Mouse (Mus musculus): ENCODE data around the gene Cdyl2. TPM values are rescaled to one million over a fixed set of nuclear protein-coding genes. Genes with fewer than 3 reads are reported as not detected.

Cdyl2 gene
- total RNA-seq, 2 experiments from 2014 or later = 8.8 TPM

GRCm38 (mm10) chr8:116721451-116721850, 11.3 kb downstream of the Cdyl2 start:
- no peak for TF ChIP-seq CTCF (conservative IDR thresholded peaks at IDR 0.05)
- no peak overlapping the region for H3K27ac ChIP-seq
- no peak for DNase-seq (ENCODE audit: low spot score in 2 of 2)
- H3K4me3 ChIP-seq = no peak overlapping the region

- Histone ChIP-seq H3K4me3 (no peak overlapping the region), H3K27ac (no peak overlapping the region)
- TF ChIP-seq CTCF (conservative IDR thresholded peaks at IDR 0.05) = no peak
- DNase-seq (ENCODE audit: low spot score in 2 of 2) = no peak
These were observed 25.3 kb downstream of the Cdyl2 start for GRCm38 (mm10) chr8:116707496-116707895.

GRCm38 (mm10) chr8:116702501-116702900, 30.3 kb downstream of the Cdyl2 start:
- Histone ChIP-seq H3K4me3 (no peak overlapping the region), H3K27ac (no peak overlapping the region)
- no peak for DNase-seq (ENCODE audit: low spot score in 2 of 2)
- TF ChIP-seq CTCF (conservative IDR thresholded peaks at IDR 0.05) = peak; percentile 30

- Histone ChIP-seq H3K27ac (no peak overlapping the region), H3K4me3 (no peak overlapping the region)
- DNase-seq (ENCODE audit: low spot score in 2 of 2) = no peak
- TF ChIP-seq CTCF (conservative IDR thresholded peaks at IDR 0.05) = no peak
These were observed 39.9 kb downstream of the Cdyl2 start for GRCm38 (mm10) chr8:116692931-116693330.

GRCm38 (mm10) chr8:116689741-116690140, 43.0 kb downstream of the Cdyl2 start:
- no peak for TF ChIP-seq CTCF (conservative IDR thresholded peaks at IDR 0.05)
- Histone ChIP-seq H3K4me3 (no peak overlapping the region), H3K27ac (no peak overlapping the region)
- no peak for DNase-seq (ENCODE audit: low spot score in 2 of 2)

GRCm38 (mm10) chr8:116676174-116676573, 56.6 kb downstream of the Cdyl2 start:
- DNase-seq (ENCODE audit: low spot score in 2 of 2) = no peak
- Histone ChIP-seq H3K27ac (no peak overlapping the region), H3K4me3 (no peak overlapping the region)
- TF ChIP-seq CTCF (conservative IDR thresholded peaks at IDR 0.05) = no peak

GRCm38 (mm10) chr8:116673966-116674805, 58.6 kb downstream of the Cdyl2 start:
- DNase-seq (ENCODE audit: low spot score in 2 of 2) = peak in 1 of 2 experiments; percentile 26
- Histone ChIP-seq H3K27ac (no peak overlapping the region), H3K4me3 (no peak overlapping the region)
- no peak for TF ChIP-seq CTCF (conservative IDR thresholded peaks at IDR 0.05)

GRCm38 (mm10) chr8:116673493-116673892, 59.3 kb downstream of the Cdyl2 start:
- H3K27ac ChIP-seq = no peak overlapping the region
- no peak for DNase-seq (ENCODE audit: low spot score in 2 of 2)
- no peak overlapping the region for H3K4me3 ChIP-seq
- TF ChIP-seq CTCF (conservative IDR thresholded peaks at IDR 0.05) = no peak

- no peak for TF ChIP-seq CTCF (conservative IDR thresholded peaks at IDR 0.05)
- H3K27ac ChIP-seq = no peak overlapping the region
- no peak for DNase-seq (ENCODE audit: low spot score in 2 of 2)
- no peak overlapping the region for H3K4me3 ChIP-seq
These were observed 59.7 kb downstream of the Cdyl2 start for GRCm38 (mm10) chr8:116673052-116673451.

GRCm38 (mm10) chr8:116671543-116671942, 61.2 kb downstream of the Cdyl2 start:
- H3K4me3 ChIP-seq = no peak overlapping the region
- peak; percentile 62 for TF ChIP-seq CTCF (conservative IDR thresholded peaks at IDR 0.05)
- DNase-seq (ENCODE audit: low spot score in 2 of 2) = no peak
- H3K27ac ChIP-seq = no peak overlapping the region

- DNase-seq (ENCODE audit: low spot score in 2 of 2) = no peak
- TF ChIP-seq CTCF (conservative IDR thresholded peaks at IDR 0.05) = no peak
- Histone ChIP-seq H3K27ac (no peak overlapping the region), H3K4me3 (no peak overlapping the region)
These were observed 62.2 kb downstream of the Cdyl2 start for GRCm38 (mm10) chr8:116670604-116671003.

GRCm38 (mm10) chr8:116668977-116669376, 63.8 kb downstream of the Cdyl2 start:
- TF ChIP-seq CTCF (conservative IDR thresholded peaks at IDR 0.05) = peak; percentile 41
- Histone ChIP-seq H3K4me3 (no peak overlapping the region), H3K27ac (no peak overlapping the region)
- DNase-seq (ENCODE audit: low spot score in 2 of 2) = no peak

GRCm38 (mm10) chr8:116666781-116667325, 65.9 kb downstream of the Cdyl2 start:
- no peak for TF ChIP-seq CTCF (conservative IDR thresholded peaks at IDR 0.05)
- H3K4me3 ChIP-seq = no peak overlapping the region
- H3K27ac ChIP-seq = no peak overlapping the region
- no peak for DNase-seq (ENCODE audit: low spot score in 2 of 2)

- no peak overlapping the region for H3K27ac ChIP-seq
- no peak for TF ChIP-seq CTCF (conservative IDR thresholded peaks at IDR 0.05)
- no peak overlapping the region for H3K4me3 ChIP-seq
- DNase-seq (ENCODE audit: low spot score in 2 of 2) = no peak
These were observed 71.3 kb downstream of the Cdyl2 start for GRCm38 (mm10) chr8:116661521-116661920.

Data from layer of hippocampus, adult 2 months (tissue).